Mouse (Mus musculus) colon, adult 2 months (tissue): ENCODE data around the gene Gm40193. TPM values are rescaled to one million over a fixed set of nuclear protein-coding genes. Genes with fewer than 3 reads are reported as not detected.

ENCODE experiments used
- polyA plus RNA-seq: library from polyadenylated mRNA; depleted of rRNA; stranded (reverse); fragments of >200 nt; gene quantifications from 2 replicates; pipeline ENCODE4 v1.2.3, GENCODE M21; 2012; rRNA removed

Gm40193 gene
- not detected in 2 replicates for polyA plus RNA-seq

GRCm38 (mm10) chr11:70532839-70533238 lies at the start of gene Gm40193:
Gene Gm40193, minus strand, starts transcription at chr11:70532939.

GRCm38 (mm10) chr11:70562287-70562994 lies 29.7 kb upstream of the Gm40193 start, which contains the start of gene Mink1:
Gene Mink1, plus strand, starts transcription at chr11:70562881.

GRCm38 (mm10) chr11:70539877-70540587 lies 7.3 kb upstream of the Gm40193 start, which contains the start of gene Pld2:
Gene Pld2, plus strand, starts transcription at chr11:70540064.

GRCm38 (mm10) chr11:70525184-70525678 lies 7.5 kb downstream of the Gm40193 start, which contains the start of gene Psmb6:
Gene Psmb6, plus strand, starts transcription at chr11:70525367.

GRCm38 (mm10) chr11:70518923-70519322 lies 13.8 kb downstream of the Gm40193 start, which contains the start of gene Gltpd2:
Gene Gltpd2, plus strand, starts transcription at chr11:70519196.

DNA sequence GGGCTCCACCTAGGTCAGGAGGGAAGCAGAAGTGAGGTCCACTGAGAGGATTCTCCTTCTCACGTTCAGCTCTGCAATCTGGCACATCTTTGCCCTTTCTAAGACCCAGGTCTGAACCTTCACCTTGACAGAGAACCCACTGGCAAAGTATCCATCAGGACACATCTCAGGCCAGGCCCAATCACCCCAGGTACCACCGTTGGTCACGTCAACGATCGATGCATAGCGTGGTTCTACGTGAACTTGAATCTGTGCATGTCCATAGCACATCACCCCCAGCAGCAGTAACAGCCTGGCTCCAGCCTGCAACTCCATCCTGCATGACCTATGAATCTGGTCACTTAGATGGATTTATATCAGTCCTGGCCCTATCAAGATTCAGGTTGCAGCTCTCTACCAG lies 18.5 kb downstream of the Gm40193 start, which contains the start of gene Vmo1:
Gene Vmo1, minus strand, starts transcription at position 329 of the 400 bp plus-strand sequence.

GRCm38 (mm10) chr11:70504970-70505369 lies 27.8 kb downstream of the Gm40193 start, which contains the start of gene Tm4sf5:
Gene Tm4sf5, plus strand, starts transcription at chr11:70505244.

Other genes starting within 250 kb of the Gm40193 start
- 0.09 and 0.10 TPM in 2 replicates for gene Alox12e, start 210.3 kb downstream of the Gm40193 start, polyA plus RNA-seq
- gene Alox15, start 180.9 kb downstream of the Gm40193 start, polyA plus RNA-seq = 2.3 and 3.8 TPM in 2 replicates
- 13.3 and 14.7 TPM in 2 replicates for gene Pelp1, start 122.9 kb downstream of the Gm40193 start, polyA plus RNA-seq
- gene Arrb2, start 100.3 kb downstream of the Gm40193 start, polyA plus RNA-seq = 22.9 and 26.3 TPM in 2 replicates
- 18.3 TPM in 2 replicates for gene Med11, start 81.0 kb downstream of the Gm40193 start, polyA plus RNA-seq
- gene Zmynd15, start 73.5 kb downstream of the Gm40193 start, polyA plus RNA-seq = 4.1 and 4.6 TPM in 2 replicates
- 21.9 and 24.0 TPM in 2 replicates for gene Cxcl16, start 73.0 kb downstream of the Gm40193 start, polyA plus RNA-seq
- gene Tm4sf5, start 27.7 kb downstream of the Gm40193 start, polyA plus RNA-seq = 2.4 and 3.2 TPM in 2 replicates
- gene Vmo1, start 18.3 kb downstream of the Gm40193 start, polyA plus RNA-seq = not detected in 2 replicates
- 0.16 TPM in 1 of 2 replicates, not detected in the other for gene Gltpd2, start 13.7 kb downstream of the Gm40193 start, polyA plus RNA-seq
- 192 and 239 TPM in 2 replicates for gene Psmb6, start 7.6 kb downstream of the Gm40193 start, polyA plus RNA-seq
- 9.8 and 10.3 TPM in 2 replicates for gene Pld2, start 7.1 kb upstream of the Gm40193 start, polyA plus RNA-seq
- 104 and 119 TPM in 2 replicates for gene Mink1, start 29.9 kb upstream of the Gm40193 start, polyA plus RNA-seq
- gene 4930544D05Rik, start 82.9 kb upstream of the Gm40193 start, polyA plus RNA-seq = not detected in 2 replicates
- gene Chrne, start 86.3 kb upstream of the Gm40193 start, polyA plus RNA-seq = 0.21 TPM in 1 of 2 replicates, not detected in the other
- gene Gp1ba, start 106.2 kb upstream of the Gm40193 start, polyA plus RNA-seq = not detected in 2 replicates
- gene Rnf167, start 114.3 kb upstream of the Gm40193 start, polyA plus RNA-seq = 81.7 and 112 TPM in 2 replicates
- 129 and 132 TPM in 2 replicates for gene Slc25a11, start 114.5 kb upstream of the Gm40193 start, polyA plus RNA-seq
- gene Pfn1, start 121.7 kb upstream of the Gm40193 start, polyA plus RNA-seq = 2,946 and 3,327 TPM in 2 replicates
- 120 and 156 TPM in 2 replicates for gene Eno3, start 124.3 kb upstream of the Gm40193 start, polyA plus RNA-seq
- gene Spag7, start 136.5 kb upstream of the Gm40193 start, polyA plus RNA-seq = 17.9 and 21.9 TPM in 2 replicates
- gene Camta2, start 155.2 kb upstream of the Gm40193 start, polyA plus RNA-seq = 64.7 TPM in 2 replicates
- gene Inca1, start 167.2 kb upstream of the Gm40193 start, polyA plus RNA-seq = 1.1 TPM in 2 replicates
- gene Kif1c, start 167.6 kb upstream of the Gm40193 start, polyA plus RNA-seq = 112 and 117 TPM in 2 replicates
- 1.1 and 1.3 TPM in 2 replicates for gene Zfp3, start 231.3 kb upstream of the Gm40193 start, polyA plus RNA-seq